Mouse (Mus musculus) T-helper 1 cell (primary cell): ENCODE data around the gene Akap2.

Experiments
- in situ Hi-C: fragments of 300-600 bp; cut with MboI, MseI; formaldehyde crosslinking; loops from one replicate; pipeline ENCODE4 v1.15.1; 2025; ENCODE audit warnings: high pct_unique_total_duplicates

The Akap2 gene

DNA sequence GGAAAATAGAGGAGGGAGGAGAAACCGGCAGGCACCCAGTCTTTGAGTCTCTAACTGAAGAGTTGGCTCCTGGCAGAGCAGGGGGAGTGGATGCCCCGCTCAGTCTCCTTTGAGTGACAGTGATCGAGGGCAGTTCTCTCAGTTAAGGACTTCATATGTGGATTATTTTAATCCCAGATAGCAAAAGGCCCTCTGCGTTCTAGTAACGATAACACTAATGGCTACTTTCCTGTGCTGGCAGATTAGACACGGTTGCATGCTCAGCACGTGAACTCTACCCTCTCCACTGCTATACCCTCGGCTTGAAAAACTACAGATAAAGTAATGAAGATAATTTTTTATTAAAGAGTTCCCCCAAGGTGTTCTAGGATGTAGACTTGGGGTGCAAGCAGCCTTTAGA is 76.5 kb downstream of the Akap2 start:
- in situ Hi-C loops, result no loop called here

DNA sequence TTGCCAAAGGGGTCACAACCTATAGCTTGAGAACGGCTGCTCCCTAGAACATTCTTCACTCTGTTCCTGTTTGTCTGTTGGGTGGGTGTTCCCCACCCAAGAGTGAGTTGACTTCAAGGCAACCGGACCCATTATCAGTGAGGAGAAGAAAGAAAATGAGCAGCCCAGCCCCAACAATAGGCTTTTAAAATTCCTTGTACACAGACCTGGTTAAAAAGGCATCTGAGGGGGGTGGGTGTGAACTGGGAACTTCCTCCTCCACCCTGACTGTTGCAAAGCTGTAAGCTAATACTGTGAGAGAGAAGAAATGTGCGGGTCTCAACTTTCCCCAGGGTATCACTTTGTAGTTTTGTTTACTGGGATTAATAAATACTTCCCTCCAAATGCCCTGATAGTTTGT is 77.1 kb downstream of the Akap2 start:
- in situ Hi-C loops, result no loop called here

DNA sequence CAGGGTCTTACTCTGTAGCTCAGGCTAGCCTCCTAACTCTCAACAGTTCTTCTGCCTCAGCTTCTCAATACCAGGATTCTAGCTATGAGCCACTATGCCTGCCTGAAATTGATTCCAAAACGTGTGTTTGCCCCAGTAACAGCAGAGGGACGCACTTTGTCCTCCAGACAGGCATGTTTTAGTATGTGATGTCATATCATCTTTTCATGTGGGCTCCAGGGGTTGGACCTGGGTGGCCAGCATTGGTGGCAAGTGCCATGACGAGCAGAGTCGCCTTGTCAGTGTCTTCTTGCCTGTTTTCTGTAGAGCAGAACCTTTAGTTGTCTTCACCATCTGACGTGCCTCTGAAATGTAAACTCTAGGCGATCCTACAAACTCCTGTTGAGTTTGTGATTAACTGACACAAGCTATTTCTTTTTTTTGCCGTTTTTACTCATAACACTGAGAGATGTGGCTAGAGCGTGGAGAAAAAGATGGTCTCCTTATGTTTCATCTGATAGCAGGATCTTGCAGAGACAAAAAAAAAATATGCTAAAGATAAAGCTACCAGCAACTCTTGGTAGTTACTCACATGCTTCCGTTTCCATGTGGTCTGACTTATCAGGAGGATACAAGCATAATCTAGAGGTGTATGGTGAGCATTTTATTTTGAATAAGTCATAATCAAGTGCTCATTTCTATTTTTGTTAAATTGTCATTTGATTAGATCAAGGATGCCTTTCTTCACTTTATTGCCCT is 80.3 kb downstream of the Akap2 start:
- in situ Hi-C loops, result no loop called here

DNA sequence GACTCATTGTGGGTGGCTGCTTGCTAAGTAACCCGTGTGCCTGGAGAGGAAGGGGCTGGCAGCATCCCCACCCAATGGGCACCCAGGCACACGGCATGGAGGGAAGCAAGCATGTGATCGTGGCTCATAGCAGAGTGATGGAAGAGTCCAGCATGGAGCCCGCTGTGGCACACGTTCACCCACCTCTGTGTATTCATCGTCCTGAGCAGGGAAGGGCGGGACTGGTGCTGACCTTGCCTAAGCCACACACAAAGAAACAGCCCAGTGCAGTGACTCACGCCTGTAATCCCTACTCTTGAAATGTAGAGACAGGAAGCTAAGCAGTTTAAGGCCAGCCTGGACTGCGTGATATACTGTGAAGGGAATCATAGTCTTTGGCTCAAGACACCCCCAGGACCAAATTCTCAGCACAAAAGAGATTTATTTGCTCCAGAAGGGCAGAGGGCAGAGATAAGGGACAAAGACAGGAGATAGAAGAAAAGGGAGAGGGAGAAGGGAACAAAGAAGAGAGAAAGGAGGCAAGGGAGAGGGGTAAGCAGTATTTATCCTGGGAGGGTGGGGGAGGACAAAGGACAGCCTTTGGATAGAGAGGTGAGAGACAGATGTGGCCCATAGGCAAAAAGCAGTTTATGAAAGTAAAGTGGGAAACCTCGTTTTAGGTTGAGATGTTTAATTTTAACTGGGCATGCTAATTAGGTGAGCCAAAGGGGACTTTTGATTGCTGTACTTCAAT is 81.0 kb downstream of the Akap2 start:
- in situ Hi-C loops, result no loop called here

DNA sequence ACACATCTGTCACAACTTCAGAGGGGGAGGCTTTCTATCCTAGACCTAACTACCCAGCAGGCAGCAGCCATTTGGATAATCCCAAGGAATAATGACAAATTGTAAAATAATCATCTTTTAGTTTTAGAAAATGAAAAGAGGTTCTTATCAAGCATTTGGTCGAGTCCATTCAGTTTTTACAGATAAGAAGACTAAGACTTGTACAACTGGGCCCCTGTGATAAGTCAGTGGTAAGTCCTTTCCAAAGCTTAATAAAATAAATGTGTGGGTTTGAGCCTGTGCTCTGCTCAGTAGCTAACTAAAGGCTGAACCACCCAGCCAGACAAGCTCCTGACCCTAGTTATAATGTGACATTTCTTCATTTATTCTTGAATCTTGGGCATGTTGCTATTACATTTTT is 81.8 kb downstream of the Akap2 start:
- in situ Hi-C loops, result no loop called here

DNA sequence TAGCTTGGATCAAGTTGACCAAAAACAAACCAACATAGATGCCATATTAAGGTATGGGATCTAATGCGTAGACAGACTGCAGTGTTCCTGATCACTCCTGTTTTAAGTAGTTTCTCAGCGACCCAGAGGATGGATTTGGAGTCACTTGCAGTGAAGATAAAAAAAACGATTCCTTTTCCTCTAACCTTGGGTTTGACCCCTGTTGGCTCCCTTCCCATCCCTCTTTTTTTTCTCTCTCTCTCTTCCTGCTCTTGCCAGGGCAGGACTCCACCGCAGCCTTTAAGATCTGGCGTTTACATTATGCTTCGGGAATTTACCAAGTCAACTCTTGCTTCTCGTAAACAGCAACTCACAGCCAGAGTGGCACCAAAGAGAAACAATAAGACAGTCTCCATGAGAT is 83.8 kb downstream of the Akap2 start:
- in situ Hi-C loops, result no loop called here

DNA sequence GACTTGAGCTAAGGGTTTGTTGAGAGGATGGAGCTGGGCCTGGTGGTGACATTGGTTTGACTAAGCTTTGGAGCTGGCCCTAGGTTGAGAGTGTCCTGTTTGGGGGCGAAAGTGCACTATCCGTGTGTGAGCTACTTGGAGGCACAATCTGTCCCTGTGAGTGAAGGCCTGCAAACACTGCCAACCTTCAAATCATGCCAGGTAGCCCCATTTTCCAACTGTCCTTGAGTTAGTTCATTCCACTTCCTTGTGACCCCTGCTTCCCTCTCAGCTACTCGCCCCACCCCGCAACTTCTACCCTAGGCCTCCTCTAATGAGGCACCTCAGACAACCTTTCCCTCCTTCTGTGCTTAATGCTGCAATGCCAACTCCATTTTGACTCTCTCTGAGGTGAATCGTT is 84.5 kb downstream of the Akap2 start:
- in situ Hi-C loops, result no loop called here

DNA sequence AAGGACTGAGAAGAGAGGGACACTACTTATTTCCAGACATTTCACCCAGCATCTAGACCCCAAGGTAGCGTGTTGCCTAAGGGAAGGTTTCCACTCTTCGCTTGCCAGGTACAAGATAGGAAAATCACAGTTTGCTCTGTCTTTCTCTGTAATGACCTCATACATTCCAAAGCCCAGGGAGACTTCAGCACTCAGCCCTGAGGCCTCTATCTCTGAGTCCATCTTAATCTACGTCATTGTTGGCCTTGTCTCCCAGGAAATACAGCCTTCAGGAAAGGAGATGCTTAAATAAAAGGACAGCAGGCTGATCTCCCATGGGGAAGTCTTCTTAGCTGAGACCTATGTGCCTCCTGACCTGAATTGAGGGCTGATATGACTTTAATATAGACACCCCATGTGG is 85.0 kb downstream of the Akap2 start:
- in situ Hi-C loops, result no loop called here

DNA sequence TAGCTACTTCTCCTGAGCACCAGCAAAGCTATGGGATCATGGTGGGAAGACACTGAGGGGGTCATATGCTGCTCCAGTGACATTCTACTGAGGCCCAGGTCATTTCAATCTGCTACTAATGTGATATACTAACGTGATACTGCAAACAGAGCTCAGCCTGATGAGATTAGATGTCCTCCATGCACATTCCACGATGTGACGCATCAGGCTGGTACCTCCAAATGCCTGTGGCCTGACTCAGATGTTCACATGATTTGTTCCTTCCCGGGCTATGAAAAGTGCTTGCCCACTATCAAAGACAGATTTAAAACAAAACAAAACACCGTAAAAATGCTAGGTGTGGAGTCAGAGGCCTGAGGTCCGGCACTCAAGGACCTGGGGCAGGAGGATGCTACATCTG is 87.4 kb downstream of the Akap2 start:
- in situ Hi-C loops, result no loop called here

DNA sequence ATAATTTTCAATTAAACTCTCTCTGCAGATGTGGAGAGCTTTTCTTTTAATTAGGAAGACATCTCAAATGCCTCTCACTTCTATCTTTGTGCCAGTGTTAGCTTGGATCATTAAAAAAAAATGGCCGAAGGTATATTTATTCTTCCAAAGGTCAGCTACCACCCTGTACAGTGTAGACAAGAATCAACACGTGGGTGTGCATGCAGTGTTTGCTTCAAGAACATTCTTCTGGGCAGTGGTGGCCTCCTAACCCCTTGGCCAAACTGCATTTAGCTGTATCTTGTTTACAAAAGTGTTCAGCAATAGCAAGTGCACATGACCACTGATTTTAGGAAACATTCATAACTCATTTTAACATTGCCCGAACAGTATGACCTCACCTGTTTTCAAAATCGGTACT is 92.0 kb downstream of the Akap2 start:
- in situ Hi-C loops, result no loop called here

DNA sequence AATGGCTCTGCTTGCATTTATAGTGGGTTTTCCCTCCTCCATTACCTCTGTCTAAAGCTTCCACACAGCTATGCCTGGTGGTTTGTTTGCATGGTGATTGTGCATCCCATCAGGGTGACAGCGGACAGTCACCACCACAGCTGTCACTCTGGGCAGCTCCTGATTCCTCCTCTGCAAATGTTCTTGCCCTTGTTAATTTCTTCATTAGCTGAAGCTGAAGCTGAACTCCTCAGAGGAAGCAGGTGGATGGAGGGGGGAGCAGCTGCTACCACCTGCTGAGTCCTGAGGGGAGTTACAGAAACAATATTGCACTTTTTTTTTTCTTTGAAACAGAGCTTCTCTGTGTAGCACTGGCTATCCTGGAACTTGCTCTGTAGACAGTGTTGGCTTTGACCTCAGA is 94.6 kb downstream of the Akap2 start:
- in situ Hi-C loops, result no loop called here

DNA sequence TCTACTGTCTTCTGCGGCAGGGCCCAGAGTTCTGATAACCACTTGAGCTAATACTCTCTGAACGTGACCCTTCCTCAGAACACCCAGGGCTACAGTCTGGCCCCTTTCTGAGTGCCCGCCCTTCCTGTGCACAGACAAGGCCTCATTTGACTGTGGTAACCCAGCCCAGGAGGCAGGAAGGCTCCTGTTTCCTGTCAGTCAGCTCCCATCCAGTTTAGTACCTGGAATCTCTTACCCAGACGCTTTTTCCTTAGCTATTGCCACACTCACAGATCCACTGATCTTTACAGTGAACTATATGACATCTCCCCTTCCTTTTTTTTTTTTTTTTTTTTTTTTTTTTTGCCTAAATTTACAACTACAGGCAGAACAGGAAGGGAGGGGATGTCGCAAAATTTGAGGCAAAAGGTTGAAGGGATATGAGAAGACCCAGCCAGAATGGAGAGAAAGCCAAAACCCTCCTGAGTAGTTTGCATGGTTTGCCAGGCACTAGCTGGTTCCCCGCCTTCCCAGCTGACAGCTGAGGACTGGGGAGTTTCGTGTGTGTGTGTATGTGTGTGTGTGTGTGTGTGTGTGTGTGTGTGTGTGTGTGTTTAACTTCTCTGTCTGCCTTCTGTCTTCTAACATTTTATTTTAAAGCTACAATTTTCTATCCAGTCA is 95.6 kb downstream of the Akap2 start:
- in situ Hi-C loops, result no loop called here

DNA sequence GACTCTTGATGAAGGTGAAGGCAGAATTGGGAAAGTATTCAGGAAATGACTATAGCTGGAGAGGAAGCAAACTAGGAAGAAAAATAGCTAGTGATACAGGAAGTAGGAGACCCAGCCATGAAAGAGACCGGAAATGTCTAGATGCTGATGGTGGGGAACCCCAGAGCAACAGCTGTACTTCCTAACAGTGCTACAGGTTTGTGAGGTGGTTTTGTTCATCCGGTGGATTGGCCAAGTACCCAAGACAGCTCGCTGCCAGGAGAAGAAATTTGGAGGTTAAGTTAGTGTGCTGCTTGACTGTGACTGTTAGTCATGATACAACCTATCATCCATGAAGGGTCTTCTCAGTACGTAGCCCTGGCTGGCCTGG is 96.1 kb downstream of the Akap2 start:
- in situ Hi-C loops, result no loop called here

DNA sequence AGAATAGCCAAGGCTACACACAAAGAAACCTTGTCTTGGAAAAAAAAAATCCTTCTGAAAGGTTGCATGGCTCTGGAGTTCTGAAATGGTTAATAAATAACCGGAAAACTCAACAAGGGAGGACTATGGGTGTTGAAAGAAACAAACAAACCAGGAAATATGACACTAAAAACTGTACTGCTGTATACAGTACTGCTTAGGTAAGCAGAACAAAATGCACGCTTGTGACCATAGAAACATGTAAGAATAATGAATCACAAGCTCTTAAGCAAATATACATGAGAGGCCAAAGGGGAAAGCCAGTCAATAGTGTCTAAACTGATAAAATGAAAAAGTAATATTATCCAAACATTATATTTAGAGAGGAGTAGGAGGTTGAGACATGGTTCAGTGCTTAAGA is 97.9 kb downstream of the Akap2 start:
- in situ Hi-C loops, result no loop called here

DNA sequence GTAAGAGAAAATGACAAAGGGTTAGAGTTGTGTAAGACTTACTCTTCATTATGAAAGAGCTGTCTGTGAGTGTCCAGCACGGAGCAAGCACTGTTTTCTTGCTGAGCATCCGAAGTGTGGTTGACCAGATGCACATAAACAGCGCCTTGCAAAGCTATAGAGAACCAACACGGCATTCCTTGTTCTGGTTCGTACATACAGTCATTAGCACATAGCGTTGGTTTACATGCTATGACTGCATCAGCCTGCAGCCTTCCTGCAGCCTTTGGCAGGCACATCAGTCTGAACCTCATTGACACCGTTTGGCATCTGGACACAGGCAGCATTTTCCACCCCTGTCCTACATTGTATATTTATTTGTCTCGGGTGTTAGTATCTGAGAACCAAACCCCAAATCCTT is 98.7 kb downstream of the Akap2 start:
- in situ Hi-C loops, result no loop called here

DNA sequence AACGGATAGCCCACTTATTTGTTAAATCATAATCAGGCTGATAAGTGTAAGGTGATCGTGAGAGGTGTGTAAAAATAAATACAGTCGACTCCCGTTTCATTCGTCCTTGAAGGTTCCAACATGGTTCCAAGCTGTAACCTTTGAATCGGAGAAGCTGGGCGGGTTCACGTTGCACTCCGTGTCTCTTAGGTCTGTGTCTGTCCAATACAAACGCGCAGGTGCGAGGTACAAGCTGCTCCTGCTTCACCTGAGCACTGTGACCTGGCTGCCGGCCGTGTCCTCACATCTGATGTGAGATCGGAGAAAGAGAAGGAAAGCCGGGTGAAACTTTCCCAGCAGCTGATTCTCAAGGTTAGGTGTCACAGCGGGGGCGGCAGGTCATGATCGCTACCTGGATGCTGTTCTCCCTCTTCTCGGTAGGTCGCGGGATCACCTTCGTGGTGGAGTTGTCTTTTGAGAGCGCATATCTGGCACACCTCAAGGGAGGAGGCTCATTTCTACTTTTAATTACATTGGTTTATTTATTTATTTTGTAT is 103.5 kb downstream of the Akap2 start:
- in situ Hi-C loops, result no loop called here

DNA sequence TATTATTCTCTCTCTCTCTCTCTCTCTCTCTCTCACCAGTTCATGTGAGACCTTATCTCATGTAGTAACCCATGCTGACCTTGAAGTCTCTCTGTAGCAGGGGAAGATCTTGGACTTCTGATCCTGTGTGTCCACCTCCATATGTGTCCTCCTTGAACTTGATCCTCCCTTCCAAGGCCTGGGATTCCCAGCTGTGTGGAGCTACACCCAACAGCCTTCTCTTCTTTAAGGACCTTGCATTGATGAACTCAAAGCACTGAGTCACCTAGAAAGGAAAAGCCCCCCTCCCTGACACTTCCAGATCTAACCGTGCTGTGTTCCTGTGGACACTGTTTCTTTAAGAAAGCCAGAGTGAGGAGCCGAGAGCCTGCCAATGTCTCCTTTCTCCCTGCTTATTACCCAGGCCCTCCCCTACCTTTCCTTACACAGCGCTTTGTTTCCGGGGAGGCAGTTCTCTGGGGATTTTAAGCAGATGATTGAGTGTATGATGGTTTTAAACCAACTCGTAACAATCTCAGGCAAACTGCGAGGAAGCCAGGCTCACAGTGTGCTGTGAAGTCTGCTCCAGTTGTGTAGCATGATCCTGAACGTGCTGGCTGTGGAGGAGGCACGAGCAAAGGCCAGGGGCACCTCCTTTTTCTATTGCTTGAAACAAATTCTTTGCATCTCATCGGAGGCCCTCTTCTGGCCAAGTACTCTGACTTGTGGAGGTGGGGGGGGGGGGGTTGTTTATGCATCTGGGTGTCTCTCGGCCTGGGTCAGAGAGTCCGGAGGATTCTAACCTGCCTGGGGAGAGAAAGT is 104.3 kb downstream of the Akap2 start:
- in situ Hi-C loops, result no loop called here

DNA sequence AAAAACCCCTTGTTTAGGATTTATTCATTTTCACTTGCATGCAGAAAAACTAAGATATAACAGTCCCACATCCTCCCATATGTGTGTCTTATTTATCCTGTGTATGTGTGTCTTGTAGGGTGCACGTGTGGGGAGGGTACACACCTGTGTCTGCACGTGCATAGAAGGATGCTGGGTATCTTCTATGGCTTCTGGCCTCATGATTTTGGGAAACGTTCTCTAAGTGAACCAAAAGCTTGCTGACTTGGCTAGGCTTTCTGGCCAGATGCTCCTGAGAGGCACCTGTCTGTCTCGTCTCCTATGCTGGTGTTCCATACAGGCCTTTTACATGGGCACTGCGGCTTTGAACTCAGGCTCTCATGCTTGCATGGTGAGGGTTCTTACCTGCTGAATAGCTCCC is 105.2 kb downstream of the Akap2 start:
- in situ Hi-C loops, result no loop called here

DNA sequence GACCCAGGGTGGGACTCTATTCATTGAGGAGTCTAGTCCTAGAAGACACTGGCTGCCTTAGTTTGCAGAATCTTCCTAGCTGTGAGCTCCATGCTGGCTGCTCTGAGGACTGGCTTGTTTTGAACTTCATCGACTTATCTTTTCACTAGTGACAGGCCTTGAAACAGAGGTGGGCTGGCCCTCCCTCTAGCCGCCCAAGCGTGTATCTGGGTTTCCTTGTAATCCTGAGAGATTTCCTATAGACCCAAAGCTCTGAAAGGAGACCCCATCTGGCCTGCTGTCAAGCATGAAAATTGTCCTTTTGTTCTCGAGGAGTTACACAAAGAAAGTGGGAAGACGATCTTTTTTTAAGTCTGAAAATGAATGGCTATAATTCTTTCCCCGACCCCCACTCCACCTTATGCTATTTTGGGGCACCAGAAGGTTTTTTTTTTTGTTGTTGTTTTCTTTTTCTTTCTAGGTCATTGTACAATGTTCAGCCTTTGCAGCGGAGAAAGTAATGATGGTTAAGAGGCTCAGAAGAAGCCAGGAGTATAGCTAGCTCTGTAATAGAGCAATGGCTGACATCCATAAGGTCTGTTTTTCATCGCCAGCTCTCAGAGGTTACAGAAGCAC is 107.3 kb downstream of the Akap2 start:
- in situ Hi-C loops, result no loop called here

DNA sequence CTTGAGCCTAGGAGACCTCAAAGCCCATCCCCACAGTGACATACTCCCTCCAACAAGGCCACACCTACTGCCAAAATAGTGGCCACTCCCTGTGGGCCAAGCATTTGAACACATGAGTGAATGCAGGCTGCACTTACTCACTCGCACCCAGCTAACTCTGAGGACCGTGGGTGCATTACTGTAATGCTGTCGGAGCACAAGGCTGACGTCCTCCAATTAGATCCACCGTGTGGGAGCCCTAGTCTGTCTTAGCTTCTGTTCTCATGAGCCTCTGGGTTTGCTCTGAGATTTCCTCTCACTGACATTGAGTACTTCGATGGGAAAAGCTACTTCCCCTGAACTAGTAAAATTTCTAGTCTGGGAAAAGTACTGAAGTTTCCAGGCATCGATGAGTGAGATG is 108.8 kb downstream of the Akap2 start:
- in situ Hi-C loops, result no loop called here

DNA sequence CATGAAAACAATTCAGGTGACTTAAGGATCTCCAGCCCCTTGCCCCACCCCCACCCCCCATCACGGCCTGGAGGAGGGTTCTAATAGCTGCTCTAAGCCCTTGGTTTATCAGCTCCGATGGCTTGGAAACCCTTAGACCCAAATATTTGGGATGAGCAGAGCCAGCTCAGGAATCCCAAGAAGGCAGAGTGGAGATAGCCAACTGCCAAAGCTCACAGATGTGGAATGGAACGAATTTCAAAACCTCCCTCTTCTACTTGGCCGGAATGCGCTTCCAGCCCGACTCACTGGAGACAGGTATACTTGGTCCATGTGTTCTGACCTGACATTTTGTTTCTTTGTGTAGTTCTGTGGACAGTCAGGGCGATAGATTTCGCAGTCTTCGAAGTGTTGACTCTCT is 111.7 kb downstream of the Akap2 start:
- in situ Hi-C loops, result no loop called here

DNA sequence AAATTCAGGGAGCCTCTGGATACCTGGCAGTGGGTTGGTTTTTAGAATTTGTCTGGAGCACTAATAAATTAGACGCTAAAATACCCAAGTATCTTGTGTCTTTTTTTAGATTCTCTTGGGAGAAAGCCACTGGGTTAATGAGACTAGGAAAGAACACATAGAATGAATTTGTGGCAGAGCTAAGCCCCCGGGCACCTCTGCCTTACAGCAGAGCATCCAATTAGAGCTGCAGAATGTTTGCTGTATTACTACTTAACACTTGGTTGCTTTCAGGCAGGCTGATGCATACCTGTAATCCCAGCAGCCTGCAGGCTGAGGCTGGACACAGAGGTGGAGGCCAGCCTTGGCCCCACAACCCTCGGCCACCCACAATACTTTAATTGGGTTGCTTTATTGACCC is 112.3 kb downstream of the Akap2 start:
- in situ Hi-C loops, result no loop called here
